Mouse (Mus musculus) limb, embryonic 12.5 days (tissue): ENCODE results near the gene Pilrb1. TPM values are rescaled to one million over a fixed set of nuclear protein-coding genes. Genes with fewer than 3 reads are reported as not detected.
"Not testable (repeated sequence)": the region's sequence is repeated elsewhere in the genome, so short reads cannot be mapped to it uniquely, and the experiment has no call there.

ENCODE experiments used
- ATAC-seq: fragments of 200-750 bp; cut with Nextera tagmentation; 2 replicates; pipeline ENCODE4 v1.8.0; 2017; ENCODE audit warnings: low read depth, moderate TSS enrichment; ENCODE audit not compliant: insufficient number of reproducible peaks, insufficient read depth, low FRiP score, low TSS enrichment
- H3K27ac ChIP-seq: fragments of 300-500 bp; sonication (generic); 2 replicates; pipeline ENCODE4 v1.5.1; 2016; ENCODE audit warnings: mild to moderate bottlenecking, moderate library complexity
- H3K27me3 ChIP-seq: fragments of 300-500 bp; sonication (generic); 2 replicates; pipeline ENCODE4 v1.6.1; 2016; ENCODE audit warnings: mild to moderate bottlenecking, moderate library complexity
- H3K36me3 ChIP-seq: fragments of 300-500 bp; sonication (generic); 2 replicates; pipeline ENCODE4 v1.6.1; 2016; ENCODE audit warnings: mild to moderate bottlenecking, moderate library complexity
- H3K4me1 ChIP-seq: fragments of 300-500 bp; sonication (generic); replicated peaks from 2 replicates; pipeline ENCODE4 v1.6.1; 2016
- H3K4me2 ChIP-seq: fragments of 300-500 bp; sonication (generic); 2 replicates; pipeline ENCODE4 v1.6.1; 2016; ENCODE audit warnings: mild to moderate bottlenecking, moderate library complexity
- H3K4me3 ChIP-seq: fragments of 300-500 bp; sonication (generic); replicated peaks from 2 replicates; pipeline ENCODE4 v1.5.1; 2016; ENCODE audit warnings: mild to moderate bottlenecking
- H3K9ac ChIP-seq: fragments of 300-500 bp; sonication (generic); replicated peaks from 2 replicates; pipeline ENCODE4 v1.6.1; 2016; ENCODE audit warnings: mild to moderate bottlenecking, moderate library complexity
- H3K9me3 ChIP-seq: fragments of 300-500 bp; sonication (generic); 2 replicates; pipeline ENCODE4 v1.6.1; 2016; ENCODE audit warnings: mild to moderate bottlenecking, moderate library complexity
- WGBS: fragments of 180-500 bp; shearing (Covaris S2); methylation state at CpG from one replicate; pipeline ENCODE4 v1.1.7; 2016; 5-methylcytosine and 5-hydroxymethylcytosine counted together
- polyA plus RNA-seq: library from polyadenylated mRNA; unstranded; fragments of >200 nt; fragmentation: Nextera tagmentation; extraction: Ambion mirVana; gene quantifications from 2 replicates; pipeline ENCODE4 v1.2.1, GENCODE M21; 2016

Gene Pilrb1
- polyA plus RNA-seq, 1 experiment from 2014 or later = not detected

- H3K4me3 ChIP-seq, H3K27ac ChIP-seq, H3K4me1 ChIP-seq, H3K9me3 ChIP-seq, ATAC-seq, H3K27me3 ChIP-seq, H3K9ac ChIP-seq, H3K4me2 ChIP-seq, H3K36me3 ChIP-seq: not testable (repeated sequence)
- WGBS = 77% methylated on average over 2 of the region's 2 CpGs
Observed at GRCm38 (mm10) chr5:137868600-137868999, 10.7 kb upstream of the Pilrb1 start.

GRCm38 (mm10) chr5:137864008-137864407 lies 6.1 kb upstream of the Pilrb1 start:
- not testable (repeated sequence) for H3K4me1 ChIP-seq, H3K27me3 ChIP-seq, H3K4me3 ChIP-seq, H3K4me2 ChIP-seq, H3K36me3 ChIP-seq, H3K9me3 ChIP-seq, H3K27ac ChIP-seq, ATAC-seq, H3K9ac ChIP-seq
- WGBS = 84% methylated on average over 1 of the region's 1 CpGs

- H3K36me3 ChIP-seq, H3K27me3 ChIP-seq, H3K9ac ChIP-seq, H3K4me1 ChIP-seq, H3K9me3 ChIP-seq, H3K4me2 ChIP-seq, H3K4me3 ChIP-seq, H3K27ac ChIP-seq, ATAC-seq: not testable (repeated sequence)
- WGBS = 74% methylated on average over 5 of the region's 5 CpGs
Observed at GRCm38 (mm10) chr5:137856870-137857269, 1.0 kb downstream of the Pilrb1 start.

- H3K27ac ChIP-seq, H3K4me2 ChIP-seq, H3K4me3 ChIP-seq, H3K4me1 ChIP-seq, H3K9me3 ChIP-seq, ATAC-seq, H3K36me3 ChIP-seq, H3K27me3 ChIP-seq, H3K9ac ChIP-seq: not testable (repeated sequence)
- WGBS = 74% methylated on average over 3 of the region's 3 CpGs
Observed at GRCm38 (mm10) chr5:137854907-137855306, 3.0 kb downstream of the Pilrb1 start.

- H3K36me3 ChIP-seq, H3K27me3 ChIP-seq, H3K9me3 ChIP-seq, ATAC-seq, H3K9ac ChIP-seq, H3K4me2 ChIP-seq, H3K27ac ChIP-seq, H3K4me1 ChIP-seq, H3K4me3 ChIP-seq: not testable (repeated sequence)
- 87% methylated on average over 1 of the region's 1 CpGs for WGBS
Observed at GRCm38 (mm10) chr5:137850313-137850712, 7.6 kb downstream of the Pilrb1 start.

- H3K27ac ChIP-seq, ATAC-seq, H3K4me2 ChIP-seq, H3K4me1 ChIP-seq, H3K27me3 ChIP-seq, H3K36me3 ChIP-seq, H3K9me3 ChIP-seq, H3K9ac ChIP-seq, H3K4me3 ChIP-seq: not testable (repeated sequence)
Observed at GRCm38 (mm10) chr5:137837110-137837509, 20.8 kb downstream of the Pilrb1 start.

GRCm38 (mm10) chr5:137836611-137837010 lies 21.3 kb downstream of the Pilrb1 start:
- Histone ChIP-seq H3K4me2 (no peak overlapping the region), H3K9me3 (no peaks in the 10 kb centered on the region), H3K4me3 (no peak overlapping the region), H3K27me3 (no peaks in the 10 kb centered on the region), H3K4me1 (no peaks in the 10 kb centered on the region), H3K36me3 (no peaks in the 10 kb centered on the region), H3K27ac (no peak overlapping the region), H3K9ac (no peak overlapping the region)
- ATAC-seq = no peak

GRCm38 (mm10) chr5:137835966-137836520 lies 21.9 kb downstream of the Pilrb1 start, which contains the start of gene Pilra:
Pilra (minus strand) TSS chr5:137836281.
- not testable (repeated sequence) for H3K27me3 ChIP-seq, H3K4me1 ChIP-seq, H3K27ac ChIP-seq, ATAC-seq, H3K36me3 ChIP-seq, H3K9me3 ChIP-seq, H3K9ac ChIP-seq, H3K4me2 ChIP-seq, H3K4me3 ChIP-seq
- WGBS = 56% methylated on average over 2 of the region's 2 CpGs

GRCm38 (mm10) chr5:137833500-137833899 lies 24.4 kb downstream of the Pilrb1 start:
- Histone ChIP-seq H3K4me1 (no peaks in the 10 kb centered on the region), H3K27ac (no peak overlapping the region), H3K4me2 (no peak overlapping the region), H3K27me3 (no peaks in the 10 kb centered on the region), H3K9ac (no peak overlapping the region), H3K9me3 (no peaks in the 10 kb centered on the region), H3K4me3 (no peak overlapping the region), H3K36me3 (no peaks in the 10 kb centered on the region)
- no peak for ATAC-seq
- WGBS = 51% methylated on average over 4 of the region's 4 CpGs

- Histone ChIP-seq H3K36me3 (no peaks in the 10 kb centered on the region), H3K9ac (no peak overlapping the region), H3K27me3 (no peaks in the 10 kb centered on the region), H3K4me1 (no peaks in the 10 kb centered on the region), H3K27ac (no peak overlapping the region), H3K9me3 (no peaks in the 10 kb centered on the region), H3K4me3 (no peak overlapping the region), H3K4me2 (no peak overlapping the region)
- WGBS = 77% methylated on average over 6 of the region's 6 CpGs
- no peak for ATAC-seq
Observed at GRCm38 (mm10) chr5:137831506-137831905, 26.4 kb downstream of the Pilrb1 start.

GRCm38 (mm10) chr5:137831106-137831505 lies 26.8 kb downstream of the Pilrb1 start:
- Histone ChIP-seq H3K9me3 (no peaks in the 10 kb centered on the region), H3K27ac (no peak overlapping the region), H3K4me3 (no peak overlapping the region), H3K4me1 (no peaks in the 10 kb centered on the region), H3K36me3 (no peaks in the 10 kb centered on the region), H3K9ac (no peak overlapping the region), H3K4me2 (no peak overlapping the region), H3K27me3 (no peaks in the 10 kb centered on the region)
- ATAC-seq = no peak
- WGBS = 81% methylated on average over 4 of the region's 4 CpGs

- H3K9me3 ChIP-seq = no peaks in the 10 kb centered on the region
- ATAC-seq = no peak
- H3K27ac ChIP-seq = no peak overlapping the region
- no peaks in the 10 kb centered on the region for H3K4me1 ChIP-seq
- H3K4me2 ChIP-seq = no peak overlapping the region
- 81% methylated on average over 7 of the region's 7 CpGs for WGBS
- H3K36me3 ChIP-seq = no peaks in the 10 kb centered on the region
- no peaks in the 10 kb centered on the region for H3K27me3 ChIP-seq
- no peak overlapping the region for H3K4me3 ChIP-seq
- no peak overlapping the region for H3K9ac ChIP-seq
Observed at GRCm38 (mm10) chr5:137830238-137830637, 27.7 kb downstream of the Pilrb1 start.
